Mouse (Mus musculus): ENCODE results near the gene Gm45521. TPM values are rescaled to one million over a fixed set of nuclear protein-coding genes. Genes with fewer than 3 reads are reported as not detected.
A peak's percentile ranks its signal among the peaks of the same experiment; 100 is the strongest.

The Gm45521 gene
- not detected for total RNA-seq (2021)

DNA sequence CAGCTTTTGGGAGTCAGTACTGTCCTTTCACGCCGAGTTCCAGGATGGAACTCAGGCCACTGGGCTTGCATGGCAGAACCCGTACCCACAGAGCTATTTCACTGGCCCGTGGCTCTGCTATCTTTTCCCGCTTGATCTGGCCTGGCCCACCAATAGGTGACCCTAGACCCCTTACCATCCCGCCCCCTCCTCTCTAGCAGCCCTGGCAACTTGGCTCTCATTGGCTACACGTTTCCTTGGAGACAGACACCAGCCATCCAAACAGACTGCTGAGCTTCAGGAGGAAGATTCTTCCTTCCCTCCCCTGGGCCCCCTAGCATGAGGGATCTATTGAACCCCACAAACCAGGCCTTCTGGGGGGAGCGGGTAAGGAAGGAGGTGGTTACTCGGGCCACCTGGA is at the start of gene Gm45521:
TSS of gene Gm45521 (plus strand) at position 240 of the 400 bp plus-strand sequence.
- intact Hi-C loops (cut with DNase I) = no loop called here
- no peak for DNase-seq (ENCODE audit: low spot score in 2 of 2)

DNA sequence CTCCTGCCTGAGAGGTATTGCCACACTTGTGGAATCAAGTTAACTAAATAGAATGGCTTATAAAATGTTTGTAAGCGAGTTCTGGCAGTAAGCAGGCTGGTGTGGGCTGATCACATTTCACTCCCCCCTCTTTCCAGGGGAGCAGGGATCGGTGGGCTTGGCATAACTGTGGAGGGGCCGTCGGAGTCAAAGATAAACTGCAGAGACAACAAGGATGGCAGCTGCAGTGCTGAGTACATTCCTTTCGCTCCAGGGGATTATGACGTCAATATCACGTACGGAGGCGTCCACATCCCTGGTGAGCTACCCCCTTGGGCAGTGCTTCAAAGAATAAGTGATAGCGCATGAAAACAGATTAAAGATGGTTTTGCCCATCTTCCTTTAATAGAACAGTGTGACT is 47.6 kb upstream of the Gm45521 start:
- intact Hi-C loops (cut with DNase I) = no loop called here
- no peak for DNase-seq (ENCODE audit: low spot score in 2 of 2)

DNA sequence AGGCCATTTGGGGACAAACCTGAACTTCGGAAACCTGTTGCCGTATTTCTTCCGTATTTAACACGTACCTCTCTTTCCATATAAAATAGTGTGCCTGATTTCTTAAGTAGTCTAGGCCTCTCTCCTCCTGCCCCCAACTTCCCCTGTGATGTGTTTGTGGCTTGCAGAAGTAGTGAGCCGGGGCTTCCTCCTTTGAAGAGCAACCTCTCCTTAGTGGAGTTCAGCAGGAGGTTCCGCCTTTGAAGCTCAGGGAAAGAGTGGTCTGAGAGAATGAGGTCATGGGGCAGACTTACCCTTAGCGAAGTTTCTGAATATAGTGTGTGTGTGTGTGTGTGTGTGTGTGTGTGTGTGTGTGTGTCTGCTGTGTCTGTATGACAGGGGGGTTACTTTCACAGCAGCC is 43.2 kb upstream of the Gm45521 start:
- peak in 1 of 2 experiments; percentile 25 for DNase-seq (ENCODE audit: low spot score in 2 of 2)

DNA sequence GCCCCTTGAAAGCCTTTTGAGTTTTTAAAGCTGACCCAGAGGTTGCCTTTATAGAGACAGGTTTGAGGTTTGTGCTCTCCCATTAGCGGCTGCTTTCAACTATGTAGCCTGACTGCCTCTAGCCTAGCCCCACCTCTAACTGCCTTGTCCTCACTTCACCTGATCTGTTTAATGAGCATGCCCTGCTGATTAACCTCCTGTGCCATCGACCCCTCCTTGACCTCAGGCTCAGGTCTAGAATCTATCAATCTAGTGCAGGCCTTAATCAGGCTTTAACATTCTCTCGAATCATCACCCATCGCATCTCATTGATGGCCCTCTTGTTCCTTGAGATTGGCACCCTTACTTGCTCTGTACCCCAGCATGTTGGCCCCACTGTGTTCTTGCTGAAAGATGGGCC is 42.6 kb upstream of the Gm45521 start:
- DNase-seq (ENCODE audit: low spot score in 2 of 2) = no peak

More for the DNA sequence above, 43.2 kb upstream of the Gm45521 start:
- intact Hi-C loops (cut with DNase I) = no loop called here

DNA sequence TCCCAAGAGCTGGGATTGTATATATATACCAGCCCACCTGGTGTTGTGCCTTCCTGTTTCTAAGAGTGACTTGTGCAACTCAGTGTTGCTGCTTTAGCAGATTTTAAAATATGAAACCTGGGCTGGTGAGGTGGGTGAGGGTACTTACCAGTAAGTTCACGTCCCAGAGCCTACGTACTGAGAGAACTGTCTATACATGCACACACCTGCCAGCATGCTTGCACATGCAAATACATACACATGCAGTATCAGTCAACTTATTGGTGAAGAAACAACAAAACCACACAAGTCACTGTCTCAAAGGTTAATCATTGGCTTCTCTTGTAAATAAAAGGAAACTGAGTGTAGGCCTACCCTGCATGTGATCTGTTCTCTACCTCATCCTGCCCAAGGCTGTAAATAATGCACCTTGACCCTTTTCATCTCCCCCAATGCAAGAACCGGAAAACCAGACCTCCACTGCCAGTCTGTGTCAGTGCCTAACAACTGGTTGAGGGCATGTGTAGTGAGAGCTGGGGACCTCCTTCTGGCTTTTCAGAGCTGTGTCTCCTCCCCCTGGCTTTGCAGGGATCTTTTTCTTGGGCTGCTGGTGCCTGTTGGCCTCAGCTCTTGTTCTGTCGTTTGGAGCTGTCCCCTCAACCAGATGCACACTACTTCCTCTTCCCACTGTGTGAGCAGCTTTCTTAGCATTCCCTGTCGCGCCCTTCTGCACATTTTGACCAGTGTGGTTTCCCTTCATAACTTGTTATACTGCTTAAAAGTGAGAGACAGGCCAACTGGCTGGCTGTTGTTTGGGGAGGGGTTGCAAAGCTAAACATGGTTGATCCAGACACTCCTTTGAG is 38.7 kb upstream of the Gm45521 start:
- intact Hi-C loops (cut with DNase I) = no loop called here
- no peak for DNase-seq (ENCODE audit: low spot score in 2 of 2)

More for the DNA sequence above, 42.6 kb upstream of the Gm45521 start:
- intact Hi-C loops (cut with DNase I) = no loop called here

DNA sequence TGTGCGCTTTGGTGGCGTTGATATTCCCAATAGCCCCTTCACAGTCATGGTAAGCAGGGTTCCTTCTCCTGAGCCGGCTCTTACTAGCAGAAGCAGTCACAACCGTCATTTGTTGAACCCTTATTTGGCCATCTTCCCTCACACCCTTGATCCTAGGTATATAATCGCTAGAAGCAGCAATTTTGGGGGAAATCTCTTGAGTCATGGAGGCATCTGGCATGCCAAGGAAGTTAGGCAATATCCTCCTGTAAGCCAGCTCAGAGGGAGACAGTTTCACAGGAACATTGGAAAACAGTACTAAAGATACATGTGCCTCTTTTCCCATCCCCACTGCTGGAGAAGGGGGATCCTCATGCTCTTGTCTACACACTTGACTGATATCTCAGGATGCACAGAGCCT is 37.8 kb upstream of the Gm45521 start:
- DNase-seq (ENCODE audit: low spot score in 2 of 2) = peak in 1 of 2 experiments; percentile 24
- intact Hi-C loops (cut with DNase I) = no loop called here

DNA sequence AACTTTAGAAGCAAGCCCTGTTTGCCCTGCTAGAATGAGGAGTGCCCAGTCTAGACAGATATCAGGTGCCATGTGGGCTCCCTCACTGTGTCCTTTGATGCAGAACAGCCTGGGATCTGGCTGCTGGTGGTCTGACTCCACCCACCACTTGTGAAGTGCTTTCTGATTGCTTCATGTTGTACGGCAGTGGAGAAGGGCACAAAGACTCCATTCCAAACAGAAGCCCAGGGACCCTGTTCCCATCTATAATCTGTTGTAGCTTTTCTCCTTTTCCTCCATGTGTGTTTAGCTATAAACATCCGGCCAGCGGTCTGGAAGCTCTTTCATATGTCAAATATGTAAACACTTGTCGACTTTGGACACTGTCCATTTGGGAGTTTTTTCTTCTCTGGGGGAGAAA is 37.2 kb upstream of the Gm45521 start:
- DNase-seq (ENCODE audit: low spot score in 2 of 2) = no peak
- intact Hi-C loops (cut with DNase I) = no loop called here

DNA sequence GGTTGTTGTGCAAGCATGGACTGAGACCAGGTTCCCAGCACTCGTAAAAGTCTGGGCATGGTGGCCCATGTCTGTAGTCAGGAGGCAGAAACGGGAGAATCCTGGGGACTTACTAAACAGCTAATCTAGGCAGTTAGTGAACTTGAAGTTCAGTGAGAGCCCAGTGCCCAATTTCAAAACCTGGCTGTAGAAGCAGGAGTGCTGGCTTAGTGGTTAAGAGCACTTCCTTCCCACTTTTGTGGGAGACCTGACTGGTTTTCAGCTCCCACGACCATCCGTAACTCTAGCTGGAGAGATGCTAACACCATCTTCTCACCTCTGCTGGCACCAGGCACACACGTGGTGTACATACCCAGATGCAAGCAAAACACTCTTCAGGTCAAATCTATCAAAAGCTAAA is 35.6 kb upstream of the Gm45521 start:
- intact Hi-C loops (cut with DNase I) = no loop called here
- DNase-seq (ENCODE audit: low spot score in 2 of 2) = no peak

DNA sequence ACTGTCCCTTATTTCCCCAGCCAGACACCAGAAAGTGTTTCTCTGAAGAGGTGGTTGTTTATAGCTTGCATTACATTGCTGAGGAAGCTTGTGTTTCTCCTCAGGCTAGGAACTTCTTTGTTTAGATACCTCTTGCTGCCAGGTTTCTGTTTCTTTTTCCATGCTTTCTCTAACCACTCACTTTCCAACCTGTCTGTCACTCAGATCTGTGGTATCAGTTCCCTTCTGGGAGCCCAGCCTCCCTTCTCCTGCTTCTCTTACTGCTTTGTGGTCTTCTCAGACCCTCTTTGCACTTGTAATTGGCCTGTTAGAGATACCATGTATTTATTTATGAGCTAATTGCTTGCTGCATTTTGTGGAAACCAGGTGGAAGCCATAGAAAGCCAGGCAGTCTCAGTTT is 33.5 kb upstream of the Gm45521 start:
- no peak for DNase-seq (ENCODE audit: low spot score in 2 of 2)
- intact Hi-C loops (cut with DNase I) = no loop called here

DNA sequence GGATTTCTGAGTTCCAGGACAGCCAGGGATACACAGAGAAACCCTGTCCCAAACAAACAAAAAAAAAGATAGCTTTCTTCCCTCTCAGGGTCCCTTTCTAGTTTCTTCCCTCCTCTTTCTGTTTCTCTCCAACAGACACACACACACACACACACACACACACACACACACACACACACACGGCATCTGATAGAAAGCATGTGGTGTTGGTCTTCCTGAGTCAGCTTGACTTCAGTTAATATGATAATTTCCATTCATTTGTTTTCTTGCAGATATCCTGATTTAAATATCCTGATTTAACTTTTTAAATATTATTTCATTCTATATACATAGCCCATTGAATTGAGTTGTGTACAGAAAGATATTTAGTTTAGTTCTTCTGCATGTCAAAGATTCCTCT is 28.7 kb upstream of the Gm45521 start:
- DNase-seq (ENCODE audit: low spot score in 2 of 2) = no peak
- intact Hi-C loops (cut with DNase I) = loop anchor here (5.0 kb wide), 1 partner anchor 41 kb away; no protein-coding TSS in a partner anchor

DNA sequence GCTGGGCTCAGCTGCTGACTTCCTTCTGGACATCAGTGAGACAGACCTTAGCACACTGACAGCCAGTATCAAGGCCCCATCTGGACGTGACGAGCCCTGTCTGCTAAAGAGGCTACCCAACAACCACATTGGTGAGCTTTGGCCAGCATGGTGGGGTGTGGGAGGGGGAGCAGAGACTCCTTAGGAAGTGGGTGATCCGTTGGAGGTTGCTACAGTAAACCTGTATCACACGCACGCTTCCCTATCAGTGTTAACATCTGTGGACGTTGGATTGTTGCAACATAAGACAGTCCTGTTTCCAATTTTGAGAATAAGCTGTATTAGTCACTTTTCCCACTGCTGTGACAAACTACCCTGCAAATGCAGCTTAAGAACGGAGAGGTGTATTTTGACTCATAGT is 28.1 kb upstream of the Gm45521 start:
- intact Hi-C loops (cut with DNase I) = loop anchor here (5.0 kb wide), 1 partner anchor 42 kb away; no protein-coding TSS in a partner anchor
- DNase-seq (ENCODE audit: low spot score in 2 of 2) = no peak

DNA sequence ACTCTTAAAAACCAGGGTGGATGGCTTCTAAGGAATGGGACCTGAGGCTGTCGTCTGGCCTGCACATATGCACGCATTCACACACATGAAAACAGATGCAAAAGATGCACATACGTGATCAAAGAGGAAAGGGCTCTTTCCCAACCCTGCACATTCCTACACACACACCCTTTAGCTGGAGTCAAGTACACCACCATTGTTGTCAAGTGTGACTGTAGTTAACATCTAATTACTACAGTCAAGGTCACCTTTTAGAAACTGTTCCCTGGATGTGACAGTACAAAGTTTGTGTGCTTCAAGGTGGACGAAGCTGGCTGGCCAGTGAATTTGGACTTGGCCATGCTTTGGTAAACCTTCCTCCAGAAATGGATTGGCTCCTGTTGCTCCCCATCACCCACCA is 24.9 kb upstream of the Gm45521 start:
- intact Hi-C loops (cut with DNase I) = no loop called here

DNA sequence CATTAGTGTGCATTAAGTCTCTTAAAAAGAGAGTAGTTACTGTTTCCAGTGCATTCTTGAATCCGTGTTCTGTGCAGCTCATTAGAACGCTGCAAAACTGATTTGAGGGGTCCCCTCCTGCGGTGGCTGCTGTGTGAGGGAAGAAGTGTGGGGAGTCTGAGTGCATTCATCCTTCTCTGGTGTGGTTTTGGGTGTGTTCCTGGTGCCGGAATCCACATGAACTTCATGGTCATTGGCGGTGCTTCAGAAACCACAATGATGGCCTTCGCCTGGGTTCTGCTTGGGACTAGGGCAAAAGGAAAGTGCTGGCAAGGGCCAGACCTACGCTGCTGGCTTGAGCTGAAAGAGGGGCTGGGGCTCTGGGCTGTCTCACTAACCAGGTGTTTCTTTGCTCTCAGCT is 22.9 kb upstream of the Gm45521 start:
- intact Hi-C loops (cut with DNase I) = no loop called here
- DNase-seq (ENCODE audit: low spot score in 2 of 2) = no peak

More for the DNA sequence above, 24.9 kb upstream of the Gm45521 start:
- DNase-seq (ENCODE audit: low spot score in 2 of 2) = no peak

DNA sequence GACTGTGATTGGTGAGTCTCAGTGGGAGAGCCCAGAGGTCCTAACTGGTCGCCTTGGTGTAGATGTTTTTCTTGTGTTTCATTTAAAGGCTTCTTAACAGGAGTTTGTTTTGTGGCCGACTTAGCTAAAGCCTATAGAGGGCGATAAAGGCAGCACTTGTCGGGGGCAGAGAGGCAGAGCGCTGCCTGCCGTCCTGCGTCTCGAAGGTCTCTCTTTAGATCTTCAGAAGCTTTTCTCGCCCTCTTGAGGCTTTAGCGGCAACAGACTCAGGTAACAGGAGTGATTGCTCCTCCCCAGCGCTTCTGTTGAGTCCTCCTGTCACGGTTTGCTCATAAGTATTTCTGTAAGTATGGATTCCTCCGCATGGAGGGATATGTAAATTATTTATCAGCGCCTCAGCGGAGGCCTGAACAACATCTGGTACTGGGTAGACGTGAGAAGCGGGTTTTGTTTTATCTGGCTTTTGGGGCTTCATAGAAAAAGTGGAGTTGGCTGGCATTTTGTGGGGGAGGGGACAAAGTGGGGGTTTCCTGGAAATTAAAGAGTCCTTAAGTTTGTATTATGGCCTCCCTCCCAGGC is 19.9 kb upstream of the Gm45521 start:
- intact Hi-C loops (cut with DNase I) = loop anchor here (2.0 kb wide), 1 partner anchor 118 kb away; no protein-coding TSS in a partner anchor
- peak; percentile 38 to 60 for DNase-seq (ENCODE audit: low spot score in 2 of 2)

DNA sequence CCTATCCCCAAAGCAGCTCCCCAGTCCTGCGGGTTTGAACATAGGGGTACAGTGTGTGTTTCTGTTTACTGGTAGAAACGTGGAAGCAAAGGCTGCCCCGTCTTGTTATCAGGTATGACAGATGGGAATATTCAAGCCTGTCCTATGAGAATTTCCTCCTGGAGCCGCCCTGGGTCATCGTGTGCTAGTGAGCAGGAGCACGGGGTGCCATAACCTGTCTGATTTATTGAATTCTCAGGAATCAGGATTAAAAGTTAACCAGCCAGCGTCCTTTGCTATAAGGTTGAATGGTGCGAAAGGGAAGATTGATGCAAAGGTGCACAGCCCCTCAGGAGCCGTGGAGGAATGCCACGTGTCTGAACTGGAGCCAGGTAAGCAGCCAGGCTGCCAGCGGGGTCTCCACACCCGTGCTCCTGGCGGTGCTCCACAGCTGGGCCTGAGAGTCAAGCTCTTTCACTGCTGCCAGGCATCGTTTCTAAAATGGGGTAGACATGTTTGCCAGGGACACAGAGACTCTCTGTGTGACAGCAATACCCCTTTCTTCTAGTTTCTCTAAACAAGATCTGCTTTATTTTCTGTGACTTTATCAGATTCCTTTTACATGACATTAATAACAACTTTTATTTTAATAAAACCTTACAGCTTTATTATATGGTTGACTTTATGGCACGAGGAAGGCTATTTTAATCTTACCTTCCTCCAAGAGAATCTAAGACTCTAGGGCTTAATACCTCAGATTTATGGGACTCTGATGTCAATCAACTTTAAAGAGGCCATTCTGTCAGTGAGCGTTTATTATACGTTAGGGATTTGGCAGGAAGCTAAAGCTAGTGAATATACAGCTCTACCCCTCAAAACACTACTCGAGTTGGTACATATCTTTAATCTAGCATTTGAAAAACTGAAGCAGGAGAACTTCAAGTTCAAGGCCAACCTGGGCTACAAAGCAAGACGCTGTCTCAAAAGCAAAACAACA is 18.0 kb upstream of the Gm45521 start:
- no peak for DNase-seq (ENCODE audit: low spot score in 2 of 2)
- intact Hi-C loops (cut with DNase I) = no loop called here

DNA sequence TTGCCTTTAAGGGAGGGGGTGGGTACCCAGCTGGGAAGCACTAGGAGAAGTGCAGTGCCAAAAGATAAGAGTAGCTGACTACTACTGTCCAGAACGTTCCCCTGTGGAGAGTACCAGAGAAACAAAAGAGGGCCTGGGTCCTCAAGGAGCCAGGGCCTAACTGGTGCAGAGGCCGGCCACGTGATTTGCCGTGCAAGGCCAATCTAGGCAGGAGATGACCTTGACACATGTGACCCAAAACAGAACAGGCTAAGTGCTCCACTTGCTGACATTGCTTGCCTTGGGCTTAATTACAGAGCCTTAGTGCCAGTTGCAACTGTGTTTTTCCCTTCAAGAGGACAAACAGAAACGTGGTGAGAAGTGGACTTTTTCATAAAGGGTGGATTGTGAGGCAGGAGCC is 15.7 kb upstream of the Gm45521 start:
- DNase-seq (ENCODE audit: low spot score in 2 of 2) = no peak
- intact Hi-C loops (cut with DNase I) = no loop called here

DNA sequence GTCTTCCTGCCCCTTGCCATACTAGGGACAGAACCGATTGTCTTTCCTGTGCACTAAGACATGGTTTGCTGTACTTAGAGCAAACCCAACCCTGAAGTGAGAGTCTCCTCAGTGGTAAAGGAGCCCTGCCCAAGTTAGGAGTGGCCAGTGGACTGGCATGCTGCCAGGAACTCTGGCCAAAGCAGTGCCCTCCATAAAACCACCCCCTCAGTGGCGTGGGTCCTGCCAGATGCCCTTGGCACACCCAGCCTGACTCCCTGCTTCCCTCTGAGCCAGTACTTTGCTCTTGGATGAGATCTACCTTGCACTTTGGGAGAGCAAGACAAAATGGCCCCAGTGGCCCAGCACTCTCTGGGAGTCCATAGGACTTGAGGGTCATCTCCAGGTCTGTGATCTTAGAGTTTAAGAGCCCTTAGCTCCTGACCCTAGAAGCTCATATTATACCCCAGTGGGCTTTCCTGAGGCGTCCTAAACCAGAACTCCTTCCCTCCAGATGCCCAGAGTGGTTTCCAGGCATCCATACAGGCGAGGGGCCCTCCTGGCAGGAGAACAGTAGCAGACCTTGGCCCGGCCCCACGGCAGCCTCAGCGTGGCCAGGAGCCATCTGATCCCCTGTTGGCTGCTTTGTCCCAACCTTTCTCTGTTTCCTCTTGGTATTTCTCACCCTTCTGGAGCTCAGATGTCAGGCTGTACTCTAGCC is 13.8 kb upstream of the Gm45521 start:
- intact Hi-C loops (cut with DNase I) = no loop called here
- no peak for DNase-seq (ENCODE audit: low spot score in 2 of 2)

DNA sequence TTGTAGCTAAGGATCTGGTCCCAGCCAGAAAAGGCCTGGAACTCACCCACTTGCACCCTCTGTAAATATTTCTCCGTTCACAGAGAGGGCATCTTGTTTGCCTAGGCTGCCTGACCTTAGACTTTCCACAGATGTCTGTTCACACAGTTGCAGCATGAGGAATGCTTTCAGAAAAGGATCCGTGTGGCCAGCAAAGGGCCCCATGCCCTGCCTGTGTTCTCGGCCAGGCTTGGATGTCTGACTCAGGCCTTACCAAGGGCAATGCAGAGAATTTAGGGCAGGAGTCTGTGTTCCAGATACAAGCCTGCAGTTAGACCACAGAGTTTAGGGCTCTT is 13.3 kb upstream of the Gm45521 start:
- intact Hi-C loops (cut with DNase I) = loop anchor here (2.0 kb wide), 1 partner anchor 125 kb away; no protein-coding TSS in a partner anchor

DNA sequence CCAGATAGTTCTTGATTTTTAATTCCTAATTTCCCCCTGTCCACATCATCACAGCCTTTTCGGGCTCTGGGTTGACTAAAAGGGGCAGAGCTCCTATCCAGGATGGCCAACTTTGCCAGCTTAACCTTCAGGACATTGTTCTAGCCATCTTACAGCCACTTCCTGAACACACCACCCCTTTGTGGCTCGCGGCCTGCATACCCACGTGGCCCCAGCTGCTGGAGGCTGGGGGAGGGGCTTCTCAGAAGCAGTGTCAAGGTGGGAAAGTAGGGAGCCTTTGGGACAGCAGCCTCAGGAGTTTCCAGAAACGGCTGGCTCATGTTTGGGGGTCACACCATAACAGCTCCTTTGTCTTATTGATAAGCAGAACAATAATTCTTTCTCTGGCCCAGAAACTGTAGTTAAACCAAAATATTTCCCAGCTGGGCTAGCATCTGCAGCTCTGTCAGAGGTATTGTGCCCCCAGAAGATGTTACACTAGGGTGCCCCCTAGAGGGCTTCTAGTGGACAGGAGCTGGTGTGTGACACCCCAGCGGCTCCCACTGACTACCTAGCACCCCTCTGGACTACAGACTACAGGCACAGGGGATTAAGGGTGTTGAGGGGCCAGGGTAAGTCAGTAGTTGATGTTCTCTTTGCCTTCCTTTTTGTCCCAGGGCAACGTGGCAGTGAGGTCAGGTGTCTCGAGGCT is 12.6 kb upstream of the Gm45521 start:
- intact Hi-C loops (cut with DNase I) = loop anchor here (2.0 kb wide), 1 partner anchor 126 kb away; no protein-coding TSS in a partner anchor
- peak; percentile 36 for DNase-seq (ENCODE audit: low spot score in 2 of 2)

More for the DNA sequence above, 13.3 kb upstream of the Gm45521 start:
- DNase-seq (ENCODE audit: low spot score in 2 of 2) = no peak
